Mouse (Mus musculus): ENCODE measurements around the gene Lst1. TPM values are rescaled to one million over a fixed set of nuclear protein-coding genes. Genes with fewer than 3 reads are reported as not detected.
A peak's percentile ranks its signal among the peaks of the same experiment; 100 is the strongest.

Lst1 gene
- polyA plus RNA-seq, 1 experiment from 2014 or later = 16.9 TPM

- Histone ChIP-seq H3K9ac (ENCODE audit: low read depth, low read length) (no peak overlapping the region), H3K27me3 (replicated peaks; ENCODE audit: control insufficient read depth, insufficient read depth, low read length) (peaks cover 27% of the 10 kb centered on the region)
These were observed 10.7 kb upstream of the Lst1 start for GRCm38 (mm10) chr17:35198946-35199345.

DNA sequence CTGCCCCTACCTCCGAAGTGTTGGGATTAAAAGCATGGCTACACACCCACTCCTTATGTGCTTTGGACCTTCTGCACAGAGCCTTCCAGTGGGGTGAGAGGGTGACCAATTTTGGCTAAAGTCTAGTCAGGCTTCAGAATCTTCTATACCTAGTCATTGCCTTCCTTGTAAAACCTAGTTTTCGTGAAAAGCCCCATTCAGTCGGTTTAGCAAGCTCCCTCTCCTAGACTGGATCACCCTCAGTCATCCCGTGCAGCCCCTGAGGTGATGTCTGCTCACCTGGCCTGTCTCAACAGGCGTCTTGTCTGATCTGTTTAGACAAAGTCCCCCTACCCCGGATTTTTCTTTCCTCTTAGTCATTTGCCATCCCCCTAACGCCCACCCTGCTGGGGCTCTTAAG lies 9.8 kb upstream of the Lst1 start:
- H3K27ac ChIP-seq (ENCODE audit: low read length) = no peak overlapping the region
- peaks cover 13% of the 10 kb centered on the region for H3K4me1 ChIP-seq (ENCODE audit: control insufficient read depth, insufficient read depth, low read length)
- H3K9me3 ChIP-seq (ENCODE audit: control insufficient read depth, low read length) = no peaks in the 10 kb centered on the region
- no peak overlapping the region for H3K4me3 ChIP-seq (ENCODE audit: low read length)
- H3K9ac ChIP-seq (ENCODE audit: low read depth, low read length) = no peak overlapping the region
- 61% methylated on average over 7 of the region's 7 CpGs for WGBS
- peaks cover 26% of the 10 kb centered on the region for H3K27me3 ChIP-seq (replicated peaks; ENCODE audit: control insufficient read depth, insufficient read depth, low read length)
- ATAC-seq = no peak
- no peak overlapping the region for H3K4me2 ChIP-seq (ENCODE audit: low read depth, low read length)
- H3K36me3 ChIP-seq (ENCODE audit: control insufficient read depth, insufficient read depth, low read length) = no peaks in the 10 kb centered on the region

More at GRCm38 (mm10) chr17:35198946-35199345, 10.7 kb upstream of the Lst1 start:
- H3K4me3 ChIP-seq (ENCODE audit: low read length) = no peak overlapping the region
- no peak overlapping the region for H3K4me2 ChIP-seq (ENCODE audit: low read depth, low read length)
- H3K4me1 ChIP-seq (ENCODE audit: control insufficient read depth, insufficient read depth, low read length) = peaks cover 13% of the 10 kb centered on the region
- no peaks in the 10 kb centered on the region for H3K9me3 ChIP-seq (ENCODE audit: control insufficient read depth, low read length)
- 37% methylated on average over 8 of the region's 8 CpGs for WGBS
- no peak for ATAC-seq
- no peaks in the 10 kb centered on the region for H3K36me3 ChIP-seq (ENCODE audit: control insufficient read depth, insufficient read depth, low read length)
- H3K27ac ChIP-seq (ENCODE audit: low read length) = no peak overlapping the region

GRCm38 (mm10) chr17:35197126-35197525 lies 8.9 kb upstream of the Lst1 start:
- no peaks in the 10 kb centered on the region for H3K9me3 ChIP-seq (ENCODE audit: control insufficient read depth, low read length)
- peaks cover 13% of the 10 kb centered on the region for H3K4me1 ChIP-seq (ENCODE audit: control insufficient read depth, insufficient read depth, low read length)
- H3K36me3 ChIP-seq (ENCODE audit: control insufficient read depth, insufficient read depth, low read length) = no peaks in the 10 kb centered on the region
- 58% methylated on average over 6 of the region's 6 CpGs for WGBS
- no peak overlapping the region for H3K9ac ChIP-seq (ENCODE audit: low read depth, low read length)
- no peak for ATAC-seq
- H3K4me3 ChIP-seq (ENCODE audit: low read length) = no peak overlapping the region
- H3K4me2 ChIP-seq (ENCODE audit: low read depth, low read length) = no peak overlapping the region
- H3K27ac ChIP-seq (ENCODE audit: low read length) = no peak overlapping the region
- H3K27me3 ChIP-seq (replicated peaks; ENCODE audit: control insufficient read depth, insufficient read depth, low read length) = peaks cover 20% of the 10 kb centered on the region

- H3K27ac ChIP-seq (ENCODE audit: low read length) = no peak overlapping the region
- peak overlapping the region; percentile 95 for H3K4me2 ChIP-seq (ENCODE audit: low read depth, low read length)
- H3K4me3 ChIP-seq (ENCODE audit: low read length) = peak overlapping the region; percentile 52
- peaks cover 16% of the 10 kb centered on the region for H3K27me3 ChIP-seq (replicated peaks; ENCODE audit: control insufficient read depth, insufficient read depth, low read length)
- H3K36me3 ChIP-seq (ENCODE audit: control insufficient read depth, insufficient read depth, low read length) = no peaks in the 10 kb centered on the region
- peaks cover 13% of the 10 kb centered on the region for H3K4me1 ChIP-seq (ENCODE audit: control insufficient read depth, insufficient read depth, low read length)
- H3K9me3 ChIP-seq (ENCODE audit: control insufficient read depth, low read length) = no peaks in the 10 kb centered on the region
- 0 out of 2 replicates have a peak, but pooled peaks have one; percentile 26 for ATAC-seq
- H3K9ac ChIP-seq (ENCODE audit: low read depth, low read length) = peak overlapping the region; percentile 67
- WGBS = 33% methylated on average over 9 of the region's 9 CpGs
These were observed 8.0 kb upstream of the Lst1 start for GRCm38 (mm10) chr17:35196321-35196641.

DNA sequence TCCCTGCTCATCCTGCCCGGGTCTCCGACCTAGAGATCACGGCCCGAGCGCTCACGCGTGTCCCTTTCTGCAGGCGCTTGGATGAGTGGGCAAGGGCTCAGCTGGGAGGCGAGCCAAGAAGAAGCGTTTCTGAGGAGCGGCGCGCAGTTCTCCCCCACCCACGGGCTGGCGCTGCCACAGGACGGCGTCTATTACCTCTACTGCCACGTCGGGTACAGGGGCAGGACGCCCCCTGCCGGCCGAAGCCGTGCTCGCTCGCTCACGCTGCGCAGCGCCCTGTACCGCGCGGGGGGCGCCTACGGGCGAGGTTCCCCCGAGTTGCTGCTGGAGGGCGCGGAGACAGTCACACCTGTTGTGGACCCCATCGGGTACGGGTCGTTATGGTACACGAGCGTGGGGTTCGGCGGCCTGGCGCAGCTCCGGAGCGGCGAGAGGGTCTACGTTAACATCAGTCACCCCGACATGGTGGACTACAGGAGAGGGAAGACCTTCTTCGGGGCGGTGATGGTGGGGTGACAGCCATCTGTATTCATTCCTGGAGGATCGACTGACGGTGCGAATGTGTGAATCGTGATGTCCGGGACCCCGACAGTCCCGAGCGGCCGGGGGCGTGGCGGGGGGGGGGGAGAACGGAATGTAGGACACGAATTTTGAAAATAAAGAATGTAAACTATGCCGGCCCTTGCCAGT lies 7.5 kb upstream of the Lst1 start:
- no peak overlapping the region for H3K27ac ChIP-seq (ENCODE audit: low read length)
- H3K9me3 ChIP-seq (ENCODE audit: control insufficient read depth, low read length) = no peaks in the 10 kb centered on the region
- peaks cover 13% of the 10 kb centered on the region for H3K4me1 ChIP-seq (ENCODE audit: control insufficient read depth, insufficient read depth, low read length)
- peak overlapping the region; percentile 67 for H3K9ac ChIP-seq (ENCODE audit: low read depth, low read length)
- peak overlapping the region; percentile 52 for H3K4me3 ChIP-seq (ENCODE audit: low read length)
- WGBS = 2% methylated on average over 66 of the region's 66 CpGs
- H3K36me3 ChIP-seq (ENCODE audit: control insufficient read depth, insufficient read depth, low read length) = no peaks in the 10 kb centered on the region
- peaks cover 14% of the 10 kb centered on the region for H3K27me3 ChIP-seq (replicated peaks; ENCODE audit: control insufficient read depth, insufficient read depth, low read length)
- H3K4me2 ChIP-seq (ENCODE audit: low read depth, low read length) = peak overlapping the region; percentile 95
- peak; percentile 84 for ATAC-seq

GRCm38 (mm10) chr17:35194844-35195630 lies 6.8 kb upstream of the Lst1 start:
- H3K4me3 ChIP-seq (ENCODE audit: low read length) = peak overlapping the region; percentile 52
- no peaks in the 10 kb centered on the region for H3K36me3 ChIP-seq (ENCODE audit: control insufficient read depth, insufficient read depth, low read length)
- H3K9me3 ChIP-seq (ENCODE audit: control insufficient read depth, low read length) = no peaks in the 10 kb centered on the region
- peak overlapping the region; percentile 67 for H3K9ac ChIP-seq (ENCODE audit: low read depth, low read length)
- whole genome bisulfite sequencing = 34% methylated on average over 19 of the region's 19 CpGs
- peaks cover 13% of the 10 kb centered on the region for H3K4me1 ChIP-seq (ENCODE audit: control insufficient read depth, insufficient read depth, low read length)
- H3K27me3 ChIP-seq (replicated peaks; ENCODE audit: control insufficient read depth, insufficient read depth, low read length) = peaks cover 9% of the 10 kb centered on the region
- peak overlapping the region; percentile 16; the same call in 1 of the 2 replicates for H3K27ac ChIP-seq (ENCODE audit: low read length)
- peak overlapping the region; percentile 95 for H3K4me2 ChIP-seq (ENCODE audit: low read depth, low read length)
- ATAC-seq = 0 out of 2 replicates have a peak, but pooled peaks have one; percentile 24

DNA sequence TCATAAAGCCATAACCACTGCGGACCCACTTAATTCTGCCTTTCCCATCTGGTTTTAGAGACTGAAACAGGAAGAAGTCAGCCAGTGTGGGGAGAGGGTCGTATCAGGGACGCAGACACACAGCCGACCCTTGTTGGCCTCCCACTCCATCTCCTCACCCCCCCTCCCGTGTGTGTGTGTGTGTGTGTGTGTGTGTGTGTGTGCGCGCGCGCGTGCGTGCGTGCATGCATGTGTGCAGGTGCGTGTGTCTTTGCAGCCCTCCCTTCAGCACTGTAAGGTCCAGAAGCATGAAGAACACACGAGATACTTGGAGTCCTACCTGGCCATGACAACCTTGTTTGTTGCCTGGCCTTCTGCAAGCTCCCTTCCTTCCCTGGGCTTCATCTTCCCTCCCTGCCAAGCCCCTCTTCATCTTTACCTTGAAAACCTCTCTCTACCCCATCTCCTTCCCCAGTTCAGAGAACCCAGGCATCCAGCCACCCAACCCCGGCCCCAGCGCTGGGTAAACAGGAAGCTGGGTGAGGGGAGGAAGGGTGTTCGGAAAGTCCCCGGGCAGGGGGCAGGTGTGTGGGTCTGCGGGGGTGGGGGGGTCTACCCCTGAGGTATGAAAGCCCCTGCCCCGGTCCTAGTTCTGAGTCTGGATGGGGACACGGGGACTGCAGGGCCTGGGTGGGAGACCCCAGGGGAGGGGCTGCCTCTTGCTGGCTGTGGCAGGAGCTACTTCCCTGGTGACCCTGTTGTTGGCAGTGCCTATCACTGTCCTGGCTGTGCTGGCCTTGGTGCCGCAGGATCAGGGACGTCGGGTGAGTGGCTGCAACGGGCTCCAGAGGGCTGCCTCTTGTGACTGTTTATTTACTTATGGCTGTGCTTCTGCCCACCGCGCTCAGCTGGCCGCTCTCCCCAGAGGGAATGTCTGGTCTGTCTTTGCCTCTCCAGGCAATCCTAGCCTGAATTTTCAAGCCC lies 5.9 kb upstream of the Lst1 start, which contains the start of gene Ltb:
Gene Ltb, plus strand, starts transcription at position 559 of the 963 bp plus-strand sequence.
- peak within 1 kb of the TSS; percentile 16; the same call in 1 of the 2 replicates for H3K27ac ChIP-seq (ENCODE audit: low read length)
- H3K4me1 ChIP-seq (ENCODE audit: control insufficient read depth, insufficient read depth, low read length) = peaks cover 13% of the 10 kb centered on the region
- peak within 1 kb of the TSS; percentile 52 for H3K4me3 ChIP-seq (ENCODE audit: low read length)
- WGBS = 43% methylated on average over 28 of the region's 28 CpGs
- peak; percentile 16; the same call in 1 of the 2 replicates for ATAC-seq
- H3K4me2 ChIP-seq (ENCODE audit: low read depth, low read length) = peak within 1 kb of the TSS; percentile 95; the same call in 1 of the 2 replicates
- H3K36me3 ChIP-seq (ENCODE audit: control insufficient read depth, insufficient read depth, low read length) = no peaks in the 10 kb centered on the region
- H3K27me3 ChIP-seq (replicated peaks; ENCODE audit: control insufficient read depth, insufficient read depth, low read length) = peaks cover 9% of the 10 kb centered on the region
- no peaks in the 10 kb centered on the region for H3K9me3 ChIP-seq (ENCODE audit: control insufficient read depth, low read length)
- H3K9ac ChIP-seq (ENCODE audit: low read depth, low read length) = 0 out of 2 replicates have a peak within 1 kb of the TSS, but pooled peaks have one; percentile 67

DNA sequence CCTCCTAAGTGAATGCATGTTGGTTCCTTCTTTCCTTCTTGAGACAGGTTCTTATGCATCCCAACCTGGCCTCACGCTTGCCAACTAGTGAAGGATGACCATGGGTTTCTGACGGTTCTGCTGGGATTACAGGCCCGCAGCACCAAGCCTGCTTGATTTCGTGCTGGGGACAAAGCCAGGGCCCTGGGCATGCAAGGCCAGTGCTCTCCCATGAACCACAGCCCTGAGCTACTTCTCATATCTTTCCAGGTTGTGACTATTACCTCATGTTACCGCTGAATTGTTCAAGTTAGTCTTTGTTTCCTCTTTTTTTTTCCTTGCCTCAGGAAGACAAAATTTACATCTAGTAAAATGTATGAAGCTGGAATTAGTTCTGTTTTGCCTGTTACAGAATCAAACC lies 4.7 kb upstream of the Lst1 start:
- H3K9ac ChIP-seq (ENCODE audit: low read depth, low read length) = no peak overlapping the region
- no peak overlapping the region for H3K4me2 ChIP-seq (ENCODE audit: low read depth, low read length)
- H3K4me3 ChIP-seq (ENCODE audit: low read length) = no peak overlapping the region
- peaks cover 13% of the 10 kb centered on the region for H3K4me1 ChIP-seq (ENCODE audit: control insufficient read depth, insufficient read depth, low read length)
- no peaks in the 10 kb centered on the region for H3K36me3 ChIP-seq (ENCODE audit: control insufficient read depth, insufficient read depth, low read length)
- H3K27me3 ChIP-seq (replicated peaks; ENCODE audit: control insufficient read depth, insufficient read depth, low read length) = peaks cover 5% of the 10 kb centered on the region
- no peak overlapping the region for H3K27ac ChIP-seq (ENCODE audit: low read length)
- WGBS = 82% methylated on average over 5 of the region's 5 CpGs
- no peaks in the 10 kb centered on the region for H3K9me3 ChIP-seq (ENCODE audit: control insufficient read depth, low read length)
- ATAC-seq = no peak
